Mouse (Mus musculus) lung, adult 2 months (tissue): ENCODE results near the gene Pacsin2.

Source experiments
- CTCF ChIP-seq: fragments of 200-500 bp; IDR thresholded peaks from 2 replicates; pipeline ENCODE4 v1.5.1; 2011; ENCODE audit warnings: mild to moderate bottlenecking, low read length, control low read depth; ENCODE audit not compliant: insufficient read depth
- POLR2A ChIP-seq: fragments of 200-500 bp; IDR thresholded peaks from 2 replicates; pipeline ENCODE4 v1.6.1; 2011; ENCODE audit warnings: low read depth, mild to moderate bottlenecking, control low read depth, low read length, borderline replicate concordance; ENCODE audit errors: extremely low read depth

DNA sequence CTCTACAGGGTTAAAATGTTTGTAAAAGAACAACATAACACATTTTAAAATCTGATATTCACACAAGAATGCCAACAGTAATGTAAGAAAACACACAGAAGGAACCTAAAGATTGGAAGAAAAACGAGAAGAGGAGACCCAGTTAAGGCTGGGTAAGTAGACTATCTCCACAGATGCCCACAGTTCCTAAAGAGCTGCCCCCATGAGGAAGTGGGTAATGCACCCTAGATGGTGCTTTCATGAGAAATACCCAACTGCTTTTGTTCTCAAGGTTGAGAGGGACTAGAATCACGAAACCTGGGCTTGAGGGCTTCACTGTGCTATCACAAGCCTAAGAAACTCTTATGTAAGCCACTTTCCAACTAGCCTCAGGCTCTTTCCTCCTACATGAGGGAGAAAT lies 44.8 kb downstream of the Pacsin2 start:
- no peak for TF ChIP-seq CTCF
- no peak for TF ChIP-seq POLR2A
